Mouse (Mus musculus) G1E (cell line): ENCODE data around the gene Ccm2. TPM values are rescaled to one million over a fixed set of nuclear protein-coding genes. Genes with fewer than 3 reads are reported as not detected.

Experiments
- ATAC-seq: 2 replicates; pipeline ENCODE4 v1.8.0; 2016; ENCODE audit warnings: mild to moderate bottlenecking; ENCODE audit not compliant: insufficient number of reproducible peaks, poor library complexity, low FRiP score, severe bottlenecking; ENCODE audit errors: extremely low read depth
- DNase-seq: peaks from one replicate; pipeline ENCODE4 v3.0.0; 2012; ENCODE audit warnings: low spot score
- H3K27me3 ChIP-seq: 2 replicates; pipeline ENCODE4 v1.6.1; 2012; ENCODE audit warnings: mild to moderate bottlenecking, low read length, inconsistent platforms; ENCODE audit not compliant: insufficient read depth
- H3K36me3 ChIP-seq: replicated peaks from 2 replicates; pipeline ENCODE3; 2012; ENCODE audit warnings: mild to moderate bottlenecking, inconsistent platforms
- H3K4me1 ChIP-seq: 2 replicates; pipeline ENCODE4 v1.6.1; 2012; ENCODE audit warnings: low read depth, low read length, inconsistent platforms, mixed read lengths; ENCODE audit not compliant: insufficient read depth
- H3K4me3 ChIP-seq: 2 replicates; pipeline ENCODE4 v1.5.1; 2012; ENCODE audit warnings: low read depth, mild to moderate bottlenecking, inconsistent platforms, low read length, moderate library complexity, mixed read lengths
- H3K9me3 ChIP-seq: replicated peaks from 2 replicates; pipeline ENCODE4 v1.6.1; 2012; ENCODE audit warnings: inconsistent platforms
- CTCF ChIP-seq: IDR thresholded peaks from 2 replicates; pipeline ENCODE4 v1.5.1; 2012; ENCODE audit warnings: low read depth, low read length, inconsistent platforms, mixed read lengths
- GATA1 ChIP-seq: IDR thresholded peaks from 2 replicates; pipeline ENCODE4 v1.6.1; 2012; ENCODE audit warnings: borderline replicate concordance, low read length, inconsistent platforms, mixed read lengths
- GATA2 ChIP-seq: IDR thresholded peaks from 2 replicates; pipeline ENCODE4 v1.6.1; 2012; ENCODE audit warnings: low read depth, low read length, inconsistent platforms, borderline replicate concordance
- POLR2AphosphoS5 ChIP-seq: IDR thresholded peaks from 2 replicates; pipeline ENCODE4 v1.6.1; 2012; ENCODE audit warnings: low read depth, low read length, inconsistent platforms; ENCODE audit not compliant: insufficient replicate concordance
- TAL1 ChIP-seq: conservative IDR thresholded peaks from 2 replicates; pipeline ENCODE4 v1.6.1; 2012; ENCODE audit warnings: low read depth, low read length, inconsistent platforms, mixed read lengths
- polyA plus RNA-seq: library from polyadenylated mRNA; stranded (reverse); fragments of >175 nt; gene quantifications from 2 replicates; pipeline ENCODE4 v1.2.3, GENCODE M21; 2012
- total RNA-seq, 2 experiments: library from RNA; stranded (forward) in 1 of 2; stranded (reverse) in 1 of 2; fragments of 200-1000 nt in 1 of 2; fragments of >200 nt in 1 of 2; fragmentation: Nextera tagmentation in 1 of 2; gene quantifications; 2 replicates each; pipeline ENCODE4 v1.2.3; 2014 to 2017

Ccm2 gene
- total and polyA plus RNA-seq, 3 experiments: 22.5 to 34.9 (median 32.1) TPM

DNA sequence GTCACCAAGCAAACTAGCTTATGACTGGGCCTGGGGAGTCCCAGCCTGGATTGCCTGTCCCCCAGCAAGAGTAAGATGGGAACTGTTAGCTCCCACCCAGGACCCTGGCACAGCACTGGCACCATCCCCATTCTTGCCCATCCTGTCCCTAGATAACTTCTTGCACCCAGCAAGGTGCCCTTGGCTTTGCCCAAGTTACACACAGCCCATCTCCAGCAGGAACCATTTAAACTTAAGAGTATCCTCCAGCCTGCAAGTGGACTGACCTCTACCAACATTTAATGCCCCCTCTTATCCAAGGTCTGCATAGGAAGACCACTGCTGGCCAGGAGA is 57.9 kb downstream of the Ccm2 start:
- TF ChIP-seq POLR2AphosphoS5 (no peak), GATA2 (no peak), GATA1 (no peak), TAL1 (no peak), CTCF (no peak)
- peaks cover 56% of the 10 kb centered on the region for H3K27me3 ChIP-seq
- DNase-seq: no peak
- no peak overlapping the region for H3K4me3 ChIP-seq
- H3K36me3 ChIP-seq: peaks cover 29% of the 10 kb centered on the region
- peaks cover 45% of the 10 kb centered on the region for H3K4me1 ChIP-seq
- no peaks in the 10 kb centered on the region for H3K9me3 ChIP-seq
- no peak for ATAC-seq

- DNase-seq: no peak
- Histone ChIP-seq H3K4me1 (peaks cover 40% of the 10 kb centered on the region), H3K27me3 (peaks cover 56% of the 10 kb centered on the region), H3K9me3 (no peaks in the 10 kb centered on the region), H3K36me3 (peaks cover 27% of the 10 kb centered on the region), H3K4me3 (no peak overlapping the region; the same call in 1 of the 2 replicates)
- ATAC-seq: no peak
- no peak for TF ChIP-seq CTCF
- TF ChIP-seq TAL1: no peak
- no peak for TF ChIP-seq GATA2
- no peak for TF ChIP-seq GATA1
- TF ChIP-seq POLR2AphosphoS5: no peak
These were observed 58.4 kb downstream of the Ccm2 start for GRCm38 (mm10) chr11:6605021-6605481.

DNA sequence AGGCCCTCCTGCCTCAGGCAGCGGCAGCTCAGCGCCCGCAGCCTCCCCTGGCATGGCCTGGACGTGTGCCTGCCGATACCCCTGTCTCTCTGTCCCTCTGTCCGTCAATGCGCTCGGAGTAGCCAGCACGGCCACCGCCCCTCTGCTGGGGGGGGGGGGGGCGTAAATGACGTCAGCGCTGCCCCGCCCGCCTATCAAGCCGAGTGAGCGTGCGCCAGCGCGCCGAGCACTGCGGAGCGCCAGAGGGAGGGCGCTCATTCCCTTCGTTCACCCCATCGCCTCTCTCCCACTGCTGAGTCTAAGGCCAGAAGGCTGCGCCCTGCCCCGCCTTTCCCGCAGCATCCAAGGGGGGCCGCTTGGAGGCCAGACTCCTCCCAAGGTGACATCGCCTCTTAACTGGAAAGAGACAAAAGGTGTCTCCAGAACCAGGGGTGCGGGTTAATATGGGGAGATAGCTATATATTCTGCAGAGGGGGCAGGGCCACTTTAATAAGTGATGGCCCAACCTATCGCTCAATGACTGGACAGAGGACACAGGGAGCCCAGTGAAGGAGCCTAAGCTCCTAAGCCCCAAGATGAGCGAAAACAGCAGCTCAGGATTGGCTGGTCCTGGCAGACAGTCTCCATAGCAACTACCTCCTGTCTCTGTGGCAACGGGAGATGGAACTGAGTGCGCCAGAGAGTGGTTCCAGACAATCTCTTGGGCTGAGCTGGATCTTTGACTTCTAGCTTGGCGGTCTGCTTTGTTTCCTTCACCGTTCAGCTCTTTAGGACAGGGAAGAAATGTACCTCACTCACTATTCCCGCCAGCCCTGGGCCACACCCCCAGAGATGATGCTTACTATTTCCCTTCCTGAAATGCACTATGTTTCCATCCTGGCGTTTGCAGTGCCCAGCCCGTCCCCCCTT is 59.1 kb downstream of the Ccm2 start, which contains the start of gene Nacad:
Gene Nacad (minus strand): TSS at position 563 of the 909 bp plus-strand sequence.
- no peak within 1 kb of the TSS; the same call in 1 of the 2 replicates for H3K4me3 ChIP-seq
- H3K27me3 ChIP-seq: peaks cover 56% of the 10 kb centered on the region
- H3K36me3 ChIP-seq: peaks cover 27% of the 10 kb centered on the region
- H3K4me1 ChIP-seq: peaks cover 33% of the 10 kb centered on the region
- ATAC-seq (no peak; the same call in 1 of the 2 replicates), DNase-seq (no peak)
- no peaks in the 10 kb centered on the region for H3K9me3 ChIP-seq
- TF ChIP-seq TAL1: no peak
- no peak for TF ChIP-seq POLR2AphosphoS5
- no peak for TF ChIP-seq GATA1
- TF ChIP-seq GATA2: no peak
- no peak for TF ChIP-seq CTCF

DNA sequence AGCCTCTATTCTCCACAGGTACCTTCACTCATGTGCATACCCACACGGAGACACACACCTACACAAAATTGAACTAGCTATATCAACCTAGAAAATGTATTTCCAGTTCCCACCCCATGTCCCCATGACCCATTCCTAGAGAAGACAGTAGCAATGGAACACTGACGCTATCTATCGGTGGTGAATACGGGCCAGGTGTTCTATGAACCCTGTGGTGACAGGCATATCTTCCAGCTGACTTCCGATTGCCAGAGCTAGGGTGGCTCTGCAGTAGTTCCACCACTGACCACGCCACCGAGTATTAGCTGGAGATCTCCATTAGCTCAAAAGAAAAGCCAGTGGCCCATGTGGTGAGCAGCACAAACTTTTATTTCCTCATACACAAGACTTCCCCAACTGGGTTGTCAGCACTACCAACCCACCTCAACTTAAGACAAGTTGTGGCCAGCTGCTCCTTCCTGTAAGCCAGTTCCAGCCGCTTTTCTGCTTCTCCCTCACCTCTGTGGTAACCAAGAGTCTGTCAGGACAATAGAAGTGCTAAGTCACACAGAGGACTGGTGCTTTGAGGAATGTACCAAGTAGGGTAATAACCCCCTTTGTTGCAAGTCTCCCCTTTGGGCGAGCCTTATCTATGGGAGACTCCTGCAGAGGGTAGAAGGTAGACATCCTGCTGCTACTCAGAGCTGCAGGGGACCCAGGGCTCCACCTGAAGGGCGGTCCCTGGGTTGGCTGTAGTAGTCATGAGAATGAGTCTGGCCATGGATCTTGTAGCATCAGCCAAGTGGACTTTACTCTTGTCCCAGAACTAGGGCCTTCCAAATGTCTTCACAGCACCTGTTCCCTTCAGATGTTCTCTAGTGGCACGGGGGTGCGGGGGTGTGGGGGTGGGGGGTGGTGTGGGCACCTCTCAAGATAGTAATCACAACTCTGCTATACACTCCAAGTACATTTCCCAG is 68.8 kb downstream of the Ccm2 start:
- 0 out of 2 replicates have a peak, but pooled peaks have one; percentile 2 for ATAC-seq
- H3K4me1 ChIP-seq: peaks cover 50% of the 10 kb centered on the region
- no peaks in the 10 kb centered on the region for H3K27me3 ChIP-seq
- H3K9me3 ChIP-seq: no peaks in the 10 kb centered on the region
- H3K4me3 ChIP-seq: no peak overlapping the region
- H3K36me3 ChIP-seq: peaks cover 98% of the 10 kb centered on the region
- DNase-seq: no peak
- no peak for TF ChIP-seq CTCF
- TF ChIP-seq POLR2AphosphoS5: no peak
- no peak for TF ChIP-seq GATA1
- no peak for TF ChIP-seq GATA2
- TF ChIP-seq TAL1: no peak

DNA sequence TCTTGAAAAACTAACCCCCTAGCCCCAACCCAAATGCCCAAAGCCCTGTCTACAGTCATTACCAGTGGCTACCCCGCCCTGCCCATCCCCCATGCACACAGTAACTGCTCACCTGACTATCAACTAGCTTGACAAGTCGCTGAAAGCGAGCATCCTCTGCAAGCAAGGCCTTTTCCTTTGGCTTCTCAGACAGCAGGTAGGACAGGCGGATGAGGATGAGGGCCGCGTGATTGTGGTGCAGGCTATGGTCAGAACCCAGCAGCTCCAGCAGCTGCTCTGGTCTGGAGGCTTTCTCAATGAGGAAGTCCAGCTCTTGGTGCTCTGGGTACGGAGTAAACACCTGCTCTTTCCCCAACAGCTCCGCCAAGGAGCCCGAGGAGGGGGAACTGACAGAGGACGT is 77.0 kb downstream of the Ccm2 start:
- DNase-seq: no peak
- Histone ChIP-seq H3K9me3 (no peaks in the 10 kb centered on the region), H3K36me3 (peaks cover 65% of the 10 kb centered on the region), H3K4me3 (peak overlapping the region; percentile 87), H3K27me3 (no peaks in the 10 kb centered on the region), H3K4me1 (peaks cover 75% of the 10 kb centered on the region)
- no peak for TF ChIP-seq GATA2
- TF ChIP-seq GATA1: no peak
- no peak for TF ChIP-seq POLR2AphosphoS5
- TF ChIP-seq CTCF: no peak
- no peak for TF ChIP-seq TAL1
- no peak for ATAC-seq

DNA sequence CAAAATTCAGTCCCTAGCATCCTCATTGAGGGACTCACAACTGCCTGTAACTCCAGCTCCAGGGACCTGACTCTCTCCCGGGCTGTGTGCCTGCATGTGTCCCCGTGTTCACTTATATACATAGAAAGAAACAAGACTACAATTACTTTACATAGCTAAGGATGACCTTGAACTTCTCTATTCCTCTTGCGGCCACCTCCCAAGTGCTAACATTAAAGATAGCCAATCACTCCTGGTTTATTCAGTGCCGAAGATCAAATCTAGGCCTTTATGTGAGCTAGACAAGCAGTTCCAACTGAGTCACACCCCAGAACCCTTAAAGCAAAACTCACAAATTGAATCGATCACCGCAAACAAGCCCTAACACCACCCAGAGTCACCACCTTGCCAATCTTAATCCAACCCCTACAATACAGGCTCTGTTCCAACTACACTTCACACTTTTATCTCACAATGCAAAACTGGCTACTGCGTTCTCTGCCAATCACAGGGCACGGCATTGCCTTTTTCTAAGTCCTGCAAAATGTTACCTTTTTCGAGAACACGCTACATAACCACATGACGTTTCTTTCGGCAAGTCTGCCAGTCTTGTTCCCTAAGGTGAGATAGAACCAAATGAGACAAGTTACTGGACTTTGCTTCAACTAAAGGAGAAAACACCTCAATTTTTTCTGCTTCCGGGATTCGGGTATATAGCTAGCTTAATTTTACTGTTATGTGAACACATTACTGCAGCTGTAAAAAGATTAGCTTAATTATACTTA is 78.1 kb downstream of the Ccm2 start:
- peaks cover 69% of the 10 kb centered on the region for H3K4me1 ChIP-seq
- ATAC-seq (no peak), DNase-seq (no peak)
- no peaks in the 10 kb centered on the region for H3K9me3 ChIP-seq
- no peaks in the 10 kb centered on the region for H3K27me3 ChIP-seq
- peaks cover 57% of the 10 kb centered on the region for H3K36me3 ChIP-seq
- H3K4me3 ChIP-seq: peak overlapping the region; percentile 87
- TF ChIP-seq POLR2AphosphoS5: no peak; the same call in 1 of the 2 replicates
- no peak for TF ChIP-seq CTCF
- no peak for TF ChIP-seq TAL1
- TF ChIP-seq GATA2: no peak
- no peak for TF ChIP-seq GATA1
